Mouse (Mus musculus): ENCODE data around the gene Cacna1g.

DNA sequence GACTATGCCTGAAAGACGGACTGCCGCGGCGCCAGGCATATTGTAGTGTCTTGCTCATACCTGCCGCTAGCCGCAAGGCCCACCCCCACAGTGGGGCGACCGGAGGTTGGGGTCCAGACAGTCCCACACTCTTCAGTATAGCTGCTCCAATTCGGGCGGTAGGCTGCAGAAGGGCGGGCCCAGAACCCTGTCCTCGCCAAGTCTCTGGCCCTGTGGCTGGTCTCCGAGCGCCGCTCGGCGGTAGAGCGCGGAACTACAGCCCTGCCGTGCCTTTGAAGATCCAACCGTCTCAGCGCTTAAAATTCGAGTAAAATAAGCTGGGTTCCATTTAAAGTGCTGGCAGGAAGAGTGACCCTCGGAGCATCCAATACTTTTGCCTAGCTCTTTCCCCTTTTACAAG lies 12.0 kb upstream of the Cacna1g start, which contains the start of gene Spata20:
- TF ChIP-seq CTCF (IDR thresholded peaks at IDR 0.05; ENCODE audit: low read depth, low read length) (peak; percentile 95), POLR2A (IDR thresholded peaks at IDR 0.05; ENCODE audit: borderline replicate concordance, low read depth, low read length) (no peak)

Data from bone marrow macrophage, adult 2 months (primary cell).